Mouse (Mus musculus) limb, embryonic 14.5 days (tissue): ENCODE data around the gene Alg14. TPM values are rescaled to one million over a fixed set of nuclear protein-coding genes. Genes with fewer than 3 reads are reported as not detected.

ENCODE experiments used
- ATAC-seq: fragments of 200-750 bp; cut with Nextera tagmentation; 2 replicates; pipeline ENCODE4 v1.8.0; 2017; ENCODE audit warnings: low read depth, moderate number of reproducible peaks, moderate TSS enrichment; ENCODE audit not compliant: low FRiP score
- DNase-seq: peaks from one replicate; pipeline ENCODE4 v3.0.0-alpha.2; 2015; ENCODE audit warnings: low spot score
- H3K27ac ChIP-seq: fragments of 300-500 bp; sonication (generic); replicated peaks from 2 replicates; pipeline ENCODE4 v1.5.1; 2014; ENCODE audit warnings: low read depth, mild to moderate bottlenecking, low read length, moderate library complexity, mixed read lengths
- H3K27me3 ChIP-seq: fragments of 300-500 bp; sonication (generic); 2 replicates; pipeline ENCODE4 v1.6.1; 2014; ENCODE audit warnings: low read length, mixed read lengths; ENCODE audit not compliant: control insufficient read depth, insufficient read depth
- H3K36me3 ChIP-seq: fragments of 300-500 bp; sonication (generic); 2 replicates; pipeline ENCODE4 v1.6.1; 2014; ENCODE audit warnings: mild to moderate bottlenecking, low read length, moderate library complexity, mixed read lengths; ENCODE audit not compliant: control insufficient read depth, insufficient read depth
- H3K4me1 ChIP-seq: fragments of 300-500 bp; sonication (generic); 2 replicates; pipeline ENCODE4 v1.6.1; 2014; ENCODE audit warnings: antibody characterized with exemption, low read length, mixed read lengths; ENCODE audit not compliant: control insufficient read depth, insufficient read depth
- H3K4me2 ChIP-seq: fragments of 300-500 bp; sonication (generic); replicated peaks from 2 replicates; pipeline ENCODE4 v1.6.1; 2014; ENCODE audit warnings: low read depth, mild to moderate bottlenecking, low read length, moderate library complexity; ENCODE audit not compliant: severe bottlenecking
- H3K4me3 ChIP-seq: fragments of 300-500 bp; sonication (generic); replicated peaks from 2 replicates; pipeline ENCODE4 v1.5.1; 2014; ENCODE audit warnings: low read length
- H3K9ac ChIP-seq: fragments of 300-500 bp; sonication (generic); 2 replicates; pipeline ENCODE4 v1.6.1; 2014; ENCODE audit warnings: mild to moderate bottlenecking, low read depth, low read length, moderate library complexity; ENCODE audit not compliant: severe bottlenecking
- H3K9me3 ChIP-seq: fragments of 300-500 bp; sonication (generic); 2 replicates; pipeline ENCODE4 v1.6.1; 2016; ENCODE audit warnings: low read length; ENCODE audit not compliant: control insufficient read depth
- POLR2A ChIP-seq: fragments of 200-500 bp; IDR thresholded peaks from 2 replicates; pipeline ENCODE4 v1.8.0; 2012; ENCODE audit warnings: inconsistent platforms, mild to moderate bottlenecking, moderate library complexity, borderline replicate concordance; ENCODE audit not compliant: insufficient read depth, insufficient read length; ENCODE audit errors: extremely low read depth
- WGBS: fragments of 180-500 bp; shearing (Covaris S2); extraction: QIAGEN DNeasy Blood & Tissue Kit; methylation state at CpG from one replicate; pipeline ENCODE4 v1.1.7; 2014; 5-methylcytosine and 5-hydroxymethylcytosine counted together
- polyA plus RNA-seq, 2 experiments: library from polyadenylated mRNA; depleted of rRNA in 1 of 2; stranded (reverse) in 1 of 2; unstranded in 1 of 2; fragments of >200 nt; fragmentation: Nextera tagmentation in 1 of 2; extraction: Ambion mirVana in 1 of 2; gene quantifications; 2 replicates each; pipeline versions ENCODE4 v1.2.1 to v1.2.3; 2012 to 2014

The Alg14 gene
- polyA plus RNA-seq, 2 experiments: 23.7 to 47.4 TPM

DNA sequence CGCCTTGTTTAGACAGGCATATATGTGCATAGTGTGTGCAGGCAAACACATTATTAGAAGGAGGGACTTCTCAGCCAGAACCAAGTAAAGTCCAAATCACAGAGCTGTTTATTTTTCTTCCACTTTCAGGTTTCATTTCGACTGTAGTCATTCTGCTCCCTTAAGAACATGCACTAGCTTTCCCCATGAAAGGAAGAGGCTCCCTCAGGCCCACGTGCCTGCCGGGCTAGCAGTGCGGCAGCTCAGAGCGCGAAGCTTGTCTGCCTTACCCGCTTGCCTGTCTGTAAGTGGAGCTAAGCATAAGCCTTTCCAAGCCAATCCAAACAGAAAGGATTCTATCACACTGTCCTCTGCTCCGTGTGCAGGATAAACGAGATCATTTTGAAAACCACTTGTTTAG is 38.1 kb downstream of the Alg14 start:
- no peak for ATAC-seq
- H3K4me1 ChIP-seq: 0 out of 2 replicates have a peak, but pooled peaks cover 3% of the 10 kb centered on the region
- no peak overlapping the region for H3K9ac ChIP-seq
- no peak overlapping the region for H3K4me2 ChIP-seq
- H3K36me3 ChIP-seq: 0 out of 2 replicates have a peak, but pooled peaks cover 9% of the 10 kb centered on the region
- H3K27me3 ChIP-seq: no peaks in the 10 kb centered on the region
- no peak overlapping the region for H3K27ac ChIP-seq
- no peaks in the 10 kb centered on the region for H3K9me3 ChIP-seq
- 76% methylated on average over 10 of the region's 10 CpGs for WGBS
- H3K4me3 ChIP-seq: no peak overlapping the region
- TF ChIP-seq POLR2A: no peak
- no peak for DNase-seq

DNA sequence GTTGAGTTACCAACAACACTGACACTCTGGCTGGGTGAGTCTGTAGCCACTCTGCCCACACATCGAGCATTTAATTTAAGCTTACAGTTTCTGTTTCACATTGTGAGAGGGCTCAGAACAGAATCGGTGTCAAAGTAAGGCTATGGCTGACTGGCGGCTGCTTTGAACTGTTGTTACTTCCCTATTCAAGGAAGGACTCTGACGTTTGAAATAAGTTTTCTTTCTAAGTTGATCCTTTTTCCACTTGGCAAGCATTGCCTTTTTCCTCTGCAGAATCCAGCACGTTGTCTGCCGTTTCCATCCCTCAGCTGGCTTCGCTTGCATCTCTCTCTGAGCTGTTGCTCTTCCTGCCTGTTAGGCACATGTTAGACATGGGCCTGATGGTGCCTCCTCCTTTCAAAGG is 38.7 kb downstream of the Alg14 start:
- ATAC-seq (no peak), DNase-seq (no peak)
- Histone ChIP-seq H3K4me1 (0 out of 2 replicates have a peak, but pooled peaks cover 3% of the 10 kb centered on the region), H3K4me3 (no peak overlapping the region), H3K36me3 (0 out of 2 replicates have a peak, but pooled peaks cover 9% of the 10 kb centered on the region), H3K9ac (no peak overlapping the region), H3K4me2 (no peak overlapping the region), H3K27me3 (no peaks in the 10 kb centered on the region), H3K9me3 (no peaks in the 10 kb centered on the region), H3K27ac (no peak overlapping the region)
- WGBS: 75% methylated on average over 7 of the region's 7 CpGs
- no peak for TF ChIP-seq POLR2A

DNA sequence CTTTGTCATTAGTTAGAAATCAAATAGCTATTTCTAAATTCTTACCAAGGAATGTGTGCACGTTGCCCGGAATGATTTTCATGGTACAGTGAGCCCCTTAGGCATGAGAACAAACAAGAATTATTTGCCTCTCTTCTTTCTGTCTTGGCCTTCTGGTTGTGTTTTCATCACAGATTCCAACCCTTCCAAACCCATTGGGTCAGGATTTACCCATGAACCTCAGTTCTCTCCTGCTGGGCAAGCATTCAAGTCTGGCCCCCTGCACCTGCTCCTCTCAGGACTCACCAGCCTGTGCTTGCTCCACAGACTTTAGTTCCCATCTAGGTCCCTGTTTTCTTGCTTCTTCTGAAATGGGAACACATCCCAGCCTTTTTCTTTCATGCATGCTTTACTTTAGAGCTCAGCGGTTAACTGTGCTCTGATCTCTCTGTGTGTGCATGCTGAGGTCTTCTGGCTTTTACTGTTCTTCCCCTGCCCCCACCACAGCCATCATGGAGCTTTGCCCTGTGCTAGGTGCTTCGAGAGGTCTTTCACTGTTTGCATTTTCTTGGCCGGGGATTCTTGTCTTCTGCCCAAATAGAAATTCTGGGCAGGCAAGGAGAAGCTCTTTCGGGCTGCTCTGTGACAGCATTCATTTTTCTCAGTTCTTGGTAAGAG is 44.8 kb downstream of the Alg14 start:
- H3K36me3 ChIP-seq: 0 out of 2 replicates have a peak, but pooled peaks cover 5% of the 10 kb centered on the region
- 86% methylated on average over 6 of the region's 6 CpGs for WGBS
- H3K9me3 ChIP-seq: no peaks in the 10 kb centered on the region
- no peaks in the 10 kb centered on the region for H3K27me3 ChIP-seq
- no peaks in the 10 kb centered on the region for H3K4me1 ChIP-seq
- DNase-seq: no peak
- no peak overlapping the region for H3K9ac ChIP-seq
- H3K4me2 ChIP-seq: no peak overlapping the region
- no peak overlapping the region for H3K4me3 ChIP-seq
- no peak overlapping the region for H3K27ac ChIP-seq
- TF ChIP-seq POLR2A: no peak
- no peak for ATAC-seq

DNA sequence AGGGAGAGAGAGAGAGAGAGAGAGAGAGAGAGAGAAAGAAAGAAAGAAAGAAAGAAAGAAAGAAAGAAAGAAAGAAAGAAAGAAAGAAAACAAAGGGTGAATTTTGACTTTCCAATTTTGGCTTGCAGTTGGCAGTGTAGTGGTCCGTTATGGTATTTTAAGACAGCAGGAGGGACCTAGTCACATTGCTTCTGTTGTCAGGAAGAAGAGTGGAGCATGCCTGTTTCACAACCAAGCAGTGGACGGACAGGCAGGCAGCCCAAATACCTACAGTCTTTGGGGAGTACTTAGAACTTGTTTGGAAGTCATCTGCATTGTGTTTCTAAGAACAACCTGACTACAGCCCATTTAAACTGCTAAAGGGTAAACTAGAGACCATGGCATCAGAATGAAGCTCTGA is 47.1 kb downstream of the Alg14 start:
- Histone ChIP-seq H3K9me3 (no peaks in the 10 kb centered on the region), H3K4me3 (no peak overlapping the region), H3K4me1 (no peaks in the 10 kb centered on the region), H3K27ac (no peak overlapping the region), H3K27me3 (no peaks in the 10 kb centered on the region), H3K36me3 (no peaks in the 10 kb centered on the region), H3K9ac (no peak overlapping the region), H3K4me2 (no peak overlapping the region)
- DNase-seq: no peak
- 36% methylated on average over 2 of the region's 2 CpGs for WGBS
- ATAC-seq: no peak
- no peak for TF ChIP-seq POLR2A

DNA sequence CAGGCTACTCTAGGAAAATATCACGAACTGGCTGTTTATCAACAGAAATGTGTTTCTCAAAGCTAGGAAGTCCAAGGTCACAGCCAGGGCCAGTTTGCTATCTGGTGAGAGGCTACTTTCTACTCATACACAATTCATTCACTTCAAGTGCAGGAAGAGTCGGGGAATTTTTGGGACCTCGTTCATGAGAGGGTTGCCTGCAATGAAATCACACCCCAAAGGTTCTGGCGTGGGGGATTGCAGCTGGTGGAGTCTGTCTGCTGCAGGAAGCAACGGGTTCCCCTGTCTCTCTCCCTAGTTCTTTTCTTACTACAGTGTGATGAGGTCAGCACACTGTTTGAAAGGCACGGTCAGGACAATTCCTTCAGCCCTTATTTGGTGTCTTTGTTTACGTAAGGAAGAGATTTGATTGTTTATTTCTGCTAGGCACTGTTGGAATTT is 48.8 kb downstream of the Alg14 start:
- DNase-seq: no peak
- 47% methylated on average over 7 of the region's 7 CpGs for WGBS
- no peak overlapping the region for H3K27ac ChIP-seq
- no peak for TF ChIP-seq POLR2A
- no peaks in the 10 kb centered on the region for H3K9me3 ChIP-seq
- ATAC-seq: no peak
- no peak overlapping the region for H3K4me2 ChIP-seq
- no peak overlapping the region for H3K9ac ChIP-seq
- no peak overlapping the region for H3K4me3 ChIP-seq
- no peaks in the 10 kb centered on the region for H3K36me3 ChIP-seq
- H3K4me1 ChIP-seq: peaks cover 13% of the 10 kb centered on the region
- H3K27me3 ChIP-seq: no peaks in the 10 kb centered on the region
